Mouse (Mus musculus): ENCODE measurements around the gene Carns1.

GRCm38 (mm10) chr19:4187303-4187702 is 12.0 kb upstream of the Carns1 start:
- TF ChIP-seq TAL1 (IDR thresholded peaks at IDR 0.05; ENCODE audit: low read length) (no peak), GATA1 (IDR thresholded peaks at IDR 0.05; ENCODE audit: low read length) (no peak)

All from erythroblast, embryonic 14.5 days (primary cell).